Mouse (Mus musculus): ENCODE data around the gene Ptgdr. TPM values are rescaled to one million over a fixed set of nuclear protein-coding genes. Genes with fewer than 3 reads are reported as not detected.
A peak's percentile ranks its signal among the peaks of the same experiment; 100 is the strongest.
"Not testable (repeated sequence)": the region's sequence is repeated elsewhere in the genome, so short reads cannot be mapped to it uniquely, and the experiment has no call there.

Ptgdr gene
- polyA plus RNA-seq (2012; rRNA removed): 0.21 and 0.27 TPM in 2 replicates

DNA sequence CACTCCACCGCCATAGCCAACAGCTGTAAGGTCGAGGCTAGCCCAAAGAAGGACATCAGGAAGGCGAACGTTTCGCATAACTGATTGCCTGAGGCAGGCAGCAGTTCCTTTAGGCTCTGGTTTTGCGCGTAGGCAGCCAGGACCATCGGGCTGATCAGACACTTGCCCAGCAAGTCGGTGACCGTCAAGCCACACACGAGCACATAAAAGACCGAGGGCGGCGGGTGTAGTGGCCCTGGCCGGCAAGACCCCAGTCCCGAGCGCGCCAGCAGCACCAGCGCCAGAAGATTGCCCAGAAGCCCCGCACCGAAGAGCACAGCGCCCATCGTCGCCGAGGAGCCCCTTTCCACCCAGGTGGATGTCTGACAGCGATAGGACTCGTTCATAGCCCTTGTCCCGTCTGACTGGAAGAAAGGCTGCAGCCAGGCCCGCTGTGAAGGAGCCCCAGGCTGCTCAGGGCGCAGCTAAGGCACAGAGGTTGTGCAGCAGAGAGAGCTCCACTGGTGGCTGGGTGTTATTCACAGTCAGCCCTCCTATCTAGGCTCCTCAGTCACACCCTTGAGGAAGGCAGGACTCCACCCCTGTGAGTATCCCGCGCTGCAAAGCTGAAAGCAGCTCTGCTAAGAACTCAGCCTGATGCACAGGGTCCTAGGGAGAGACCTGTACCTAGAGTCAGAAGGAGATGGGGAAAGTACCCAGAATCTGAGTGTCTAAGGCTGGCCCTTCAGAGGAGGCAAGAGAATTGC lies at the start of gene Ptgdr:
Gene Ptgdr (minus strand): TSS at position 508 of the 746 bp plus-strand sequence.
- peak; percentile 13 for DNase-seq (ENCODE audit: low read depth)
- TF ChIP-seq POLR2A (IDR thresholded peaks at IDR 0.05; ENCODE audit: borderline replicate concordance, extremely low read depth, insufficient read depth, insufficient read length, poor library complexity, severe bottlenecking) (no peak), CTCF (IDR thresholded peaks at IDR 0.05; ENCODE audit: borderline replicate concordance, extremely low read depth, insufficient read depth, insufficient read length) (no peak)

GRCm38 (mm10) chr14:44907774-44908173 lies 48.6 kb upstream of the Ptgdr start:
- DNase-seq (ENCODE audit: low read depth): no peak
- TF ChIP-seq CTCF (IDR thresholded peaks at IDR 0.05; ENCODE audit: borderline replicate concordance, extremely low read depth, insufficient read depth, insufficient read length) (no peak), POLR2A (IDR thresholded peaks at IDR 0.05; ENCODE audit: borderline replicate concordance, extremely low read depth, insufficient read depth, insufficient read length, poor library complexity, severe bottlenecking) (no peak)

DNA sequence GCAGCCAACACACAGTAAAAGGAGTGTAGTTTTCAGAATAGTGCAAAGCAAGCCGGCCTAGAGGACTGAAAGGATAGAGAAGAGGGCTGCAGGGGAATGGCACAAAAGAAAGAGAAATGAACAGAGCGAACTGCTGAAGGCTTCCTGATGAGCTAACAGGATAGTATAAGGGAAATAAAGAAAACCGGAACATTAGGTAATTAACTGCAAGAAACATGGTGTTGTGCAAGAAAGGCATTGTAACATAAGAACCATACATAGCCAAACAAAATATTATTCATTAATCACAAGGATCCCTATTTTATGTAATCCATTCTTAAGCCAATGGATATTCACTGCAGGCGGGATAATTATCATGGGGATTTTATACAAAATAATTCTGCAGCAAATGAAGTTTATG lies 45.0 kb upstream of the Ptgdr start:
- DNase-seq (ENCODE audit: low read depth): no peak
- TF ChIP-seq POLR2A (IDR thresholded peaks at IDR 0.05; ENCODE audit: borderline replicate concordance, extremely low read depth, insufficient read depth, insufficient read length, poor library complexity, severe bottlenecking) (no peak), CTCF (IDR thresholded peaks at IDR 0.05; ENCODE audit: borderline replicate concordance, extremely low read depth, insufficient read depth, insufficient read length) (no peak)

DNA sequence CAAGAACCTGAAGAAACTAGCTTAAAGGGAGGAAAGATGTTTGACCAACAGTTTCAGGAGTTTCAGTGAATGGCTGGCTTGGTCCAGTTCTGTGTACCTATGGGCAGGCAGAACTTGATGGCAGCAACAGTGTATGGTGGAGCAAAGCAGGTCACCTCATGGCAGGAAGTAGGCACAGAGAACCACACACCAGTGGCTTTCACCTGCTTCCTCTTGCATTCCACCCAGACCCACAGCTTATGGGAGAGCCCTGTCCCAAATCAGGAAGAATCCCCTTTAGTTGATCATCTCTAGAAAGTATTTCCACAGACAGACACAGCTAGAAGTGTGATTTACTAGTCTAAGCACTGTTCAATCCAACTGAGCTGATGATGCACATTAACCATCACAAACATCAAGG lies 42.6 kb upstream of the Ptgdr start:
- DNase-seq (ENCODE audit: low read depth): not testable (repeated sequence)

DNA sequence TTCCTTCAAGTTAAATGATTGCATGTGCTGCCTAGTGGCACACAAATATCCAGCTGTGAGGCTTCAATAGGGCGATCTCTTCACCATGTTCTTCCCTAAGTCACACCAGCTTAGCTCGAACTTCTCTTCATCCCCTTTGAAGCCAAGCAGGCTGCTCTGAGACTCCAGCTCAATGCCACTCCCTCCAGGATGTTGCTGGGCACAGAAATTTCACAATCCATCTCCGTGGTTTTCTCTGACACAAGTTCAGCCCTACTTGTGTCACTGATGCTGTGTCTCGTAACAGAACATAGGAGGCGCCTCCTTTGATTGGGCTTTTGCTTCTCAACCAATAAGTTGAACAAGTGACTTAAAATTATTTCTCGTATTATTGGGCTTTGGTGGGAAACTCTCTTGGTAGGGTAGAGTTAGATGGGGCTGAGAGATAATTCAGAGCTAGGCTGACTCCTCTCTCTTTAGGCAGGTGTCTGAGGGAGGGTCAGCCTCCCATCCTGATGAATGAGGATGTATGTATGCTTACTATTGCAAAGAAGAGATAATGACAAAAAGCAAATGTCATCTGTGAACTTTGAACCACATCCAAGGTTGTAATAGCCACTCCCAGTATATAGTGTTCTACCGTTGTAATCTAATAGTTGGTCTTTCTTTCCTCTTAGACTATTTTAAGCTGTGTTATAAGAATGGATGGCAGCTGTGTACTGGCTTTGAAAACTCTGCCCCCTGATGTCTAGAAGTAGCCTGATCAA lies 32.4 kb upstream of the Ptgdr start:
- TF ChIP-seq CTCF (IDR thresholded peaks at IDR 0.05; ENCODE audit: borderline replicate concordance, extremely low read depth, insufficient read depth, insufficient read length): no peak
- TF ChIP-seq POLR2A (IDR thresholded peaks at IDR 0.05; ENCODE audit: borderline replicate concordance, extremely low read depth, insufficient read depth, insufficient read length, poor library complexity, severe bottlenecking): no peak
- no peak for DNase-seq (ENCODE audit: low read depth)

DNA sequence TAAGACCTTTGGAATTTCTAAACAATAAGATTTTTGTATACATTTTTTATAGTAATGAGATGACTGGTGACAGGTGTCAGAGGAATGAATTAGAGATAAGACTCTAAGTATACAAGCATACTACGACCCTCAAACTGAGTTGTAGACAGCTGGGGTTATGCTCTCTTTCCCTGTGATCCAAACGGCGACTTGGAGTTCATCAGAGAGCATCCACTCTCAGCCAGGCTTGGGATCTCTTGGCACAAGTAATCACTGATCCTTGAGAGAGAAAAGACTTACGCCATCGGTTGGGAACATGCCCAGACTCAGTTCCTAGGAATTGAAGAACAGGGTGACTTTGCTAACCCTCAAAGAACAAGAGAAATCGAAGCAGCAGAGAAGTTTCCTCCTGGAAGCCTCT lies 10.5 kb upstream of the Ptgdr start:
- TF ChIP-seq CTCF (IDR thresholded peaks at IDR 0.05; ENCODE audit: borderline replicate concordance, extremely low read depth, insufficient read depth, insufficient read length) (no peak), POLR2A (IDR thresholded peaks at IDR 0.05; ENCODE audit: borderline replicate concordance, extremely low read depth, insufficient read depth, insufficient read length, poor library complexity, severe bottlenecking) (no peak)
- no peak for DNase-seq (ENCODE audit: low read depth)

DNA sequence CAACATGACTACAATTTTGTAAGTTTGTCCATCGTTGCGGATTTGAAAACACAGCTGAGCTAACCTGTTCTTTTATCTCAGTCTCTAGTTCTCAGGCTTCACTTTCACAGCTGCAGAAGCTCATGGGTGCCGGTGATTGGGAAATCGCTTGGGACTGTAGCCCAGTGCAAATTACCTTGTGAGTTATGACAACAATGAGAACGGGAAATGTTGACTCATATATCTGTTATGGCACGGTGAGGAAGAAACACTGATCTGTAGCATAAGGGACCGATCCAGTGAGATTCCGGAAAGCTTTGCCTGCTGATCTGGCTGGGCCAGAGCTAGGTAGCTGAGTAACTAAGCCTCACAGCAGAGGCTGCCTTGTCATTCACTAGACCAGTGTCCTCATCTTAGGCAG lies 6.5 kb upstream of the Ptgdr start:
- DNase-seq (ENCODE audit: low read depth): no peak
- TF ChIP-seq CTCF (IDR thresholded peaks at IDR 0.05; ENCODE audit: borderline replicate concordance, extremely low read depth, insufficient read depth, insufficient read length): no peak
- TF ChIP-seq POLR2A (IDR thresholded peaks at IDR 0.05; ENCODE audit: borderline replicate concordance, extremely low read depth, insufficient read depth, insufficient read length, poor library complexity, severe bottlenecking): no peak

GRCm38 (mm10) chr14:44863086-44863485 lies 3.9 kb upstream of the Ptgdr start:
- peak; percentile 6 for DNase-seq (ENCODE audit: low read depth)
- TF ChIP-seq POLR2A (IDR thresholded peaks at IDR 0.05; ENCODE audit: borderline replicate concordance, extremely low read depth, insufficient read depth, insufficient read length, poor library complexity, severe bottlenecking): no peak
- TF ChIP-seq CTCF (IDR thresholded peaks at IDR 0.05; ENCODE audit: borderline replicate concordance, extremely low read depth, insufficient read depth, insufficient read length): no peak

GRCm38 (mm10) chr14:44861161-44861560 lies 2.0 kb upstream of the Ptgdr start:
- DNase-seq (ENCODE audit: low read depth): no peak
- no peak for TF ChIP-seq POLR2A (IDR thresholded peaks at IDR 0.05; ENCODE audit: borderline replicate concordance, extremely low read depth, insufficient read depth, insufficient read length, poor library complexity, severe bottlenecking)
- no peak for TF ChIP-seq CTCF (IDR thresholded peaks at IDR 0.05; ENCODE audit: borderline replicate concordance, extremely low read depth, insufficient read depth, insufficient read length)

- TF ChIP-seq CTCF (IDR thresholded peaks at IDR 0.05; ENCODE audit: borderline replicate concordance, extremely low read depth, insufficient read depth, insufficient read length): no peak
- no peak for TF ChIP-seq POLR2A (IDR thresholded peaks at IDR 0.05; ENCODE audit: borderline replicate concordance, extremely low read depth, insufficient read depth, insufficient read length, poor library complexity, severe bottlenecking)
- no peak for DNase-seq (ENCODE audit: low read depth)
Measured at GRCm38 (mm10) chr14:44858372-44858771, 803 bp downstream of the Ptgdr start.

DNA sequence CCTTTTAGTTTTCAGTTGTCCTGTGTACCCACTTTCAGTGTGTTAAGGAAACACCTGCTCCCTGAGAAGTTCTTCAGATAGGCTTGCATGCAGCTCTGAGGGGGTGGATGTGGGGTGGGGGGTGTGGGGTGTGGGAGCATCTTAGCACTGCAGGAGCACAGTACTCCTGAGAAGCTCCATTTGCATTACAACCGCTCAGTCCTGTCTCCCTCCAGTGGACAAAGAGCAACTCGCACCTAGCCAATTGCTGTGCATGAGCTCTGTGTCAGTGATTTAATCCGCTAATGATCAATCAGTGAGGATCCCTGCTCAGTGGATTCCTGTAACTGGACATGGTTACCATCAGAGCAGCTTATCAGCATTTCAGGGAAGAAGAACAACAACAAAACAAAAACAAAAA lies 8.5 kb downstream of the Ptgdr start:
- peak; percentile 48; the same call in 1 of the 2 replicates for TF ChIP-seq CTCF (IDR thresholded peaks at IDR 0.05; ENCODE audit: borderline replicate concordance, extremely low read depth, insufficient read depth, insufficient read length)
- peak; percentile 36 for DNase-seq (ENCODE audit: low read depth)

GRCm38 (mm10) chr14:44847740-44848139 lies 11.4 kb downstream of the Ptgdr start:
- TF ChIP-seq CTCF (IDR thresholded peaks at IDR 0.05; ENCODE audit: borderline replicate concordance, extremely low read depth, insufficient read depth, insufficient read length): no peak
- TF ChIP-seq POLR2A (IDR thresholded peaks at IDR 0.05; ENCODE audit: borderline replicate concordance, extremely low read depth, insufficient read depth, insufficient read length, poor library complexity, severe bottlenecking): no peak
- no peak for DNase-seq (ENCODE audit: low read depth)

All from brain, embryonic 14.5 days (tissue).